Mouse (Mus musculus) small intestine, adult 2 months (tissue): ENCODE data around the gene Tmem125.

Source experiments
- CTCF ChIP-seq: fragments of 200-500 bp; IDR thresholded peaks from 2 replicates; pipeline ENCODE4 v1.5.1; 2012; ENCODE audit warnings: low read depth, mild to moderate bottlenecking, control low read depth, inconsistent platforms, low read length, moderate library complexity, mixed read lengths; ENCODE audit not compliant: insufficient replicate concordance, insufficient read length; ENCODE audit errors: extremely low read depth
- POLR2A ChIP-seq: fragments of 200-500 bp; IDR thresholded peaks from 2 replicates; pipeline ENCODE4 v1.6.1; 2012; ENCODE audit warnings: low read depth, mild to moderate bottlenecking, control low read depth, inconsistent platforms, low read length, moderate library complexity

DNA sequence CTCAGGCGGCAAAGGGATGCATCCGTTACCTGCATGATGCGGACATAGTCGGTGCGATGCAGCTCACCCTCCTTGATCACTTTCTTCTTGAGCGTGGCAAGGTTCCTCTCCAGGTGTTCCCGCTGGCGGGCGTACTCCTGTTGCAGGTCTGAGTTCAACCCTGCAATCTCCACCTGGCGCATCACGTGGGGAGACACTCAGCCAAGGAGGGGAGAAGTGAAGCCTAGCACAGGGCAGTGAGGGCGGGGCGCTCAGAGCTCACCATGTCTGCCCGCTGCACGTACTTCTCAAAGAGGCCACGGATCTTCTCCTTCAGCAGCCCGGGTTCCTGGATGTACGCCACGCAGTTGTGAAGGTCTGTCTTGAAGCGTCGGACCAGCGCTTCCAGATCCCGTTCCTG is 25.5 kb upstream of the Tmem125 start:
- TF ChIP-seq POLR2A (no peak), CTCF (no peak)
